Mouse (Mus musculus) heart, postnatal 4 days (tissue): Measurements from ENCODE around the gene Upb1. TPM values are rescaled to one million over a fixed set of nuclear protein-coding genes. Genes with fewer than 3 reads are reported as not detected.

ENCODE experiments used
- DNase-seq: peaks from one replicate; pipeline ENCODE4 v3.0.0; 2021
- total RNA-seq, 2 experiments: library from RNA; stranded (reverse); gene quantifications; 2 replicates each; pipeline ENCODE4 v1.2.3; 2021

Upb1 gene
- total RNA-seq, 2 experiments from 2014 or later, result 0.54 to 0.60 TPM

DNA sequence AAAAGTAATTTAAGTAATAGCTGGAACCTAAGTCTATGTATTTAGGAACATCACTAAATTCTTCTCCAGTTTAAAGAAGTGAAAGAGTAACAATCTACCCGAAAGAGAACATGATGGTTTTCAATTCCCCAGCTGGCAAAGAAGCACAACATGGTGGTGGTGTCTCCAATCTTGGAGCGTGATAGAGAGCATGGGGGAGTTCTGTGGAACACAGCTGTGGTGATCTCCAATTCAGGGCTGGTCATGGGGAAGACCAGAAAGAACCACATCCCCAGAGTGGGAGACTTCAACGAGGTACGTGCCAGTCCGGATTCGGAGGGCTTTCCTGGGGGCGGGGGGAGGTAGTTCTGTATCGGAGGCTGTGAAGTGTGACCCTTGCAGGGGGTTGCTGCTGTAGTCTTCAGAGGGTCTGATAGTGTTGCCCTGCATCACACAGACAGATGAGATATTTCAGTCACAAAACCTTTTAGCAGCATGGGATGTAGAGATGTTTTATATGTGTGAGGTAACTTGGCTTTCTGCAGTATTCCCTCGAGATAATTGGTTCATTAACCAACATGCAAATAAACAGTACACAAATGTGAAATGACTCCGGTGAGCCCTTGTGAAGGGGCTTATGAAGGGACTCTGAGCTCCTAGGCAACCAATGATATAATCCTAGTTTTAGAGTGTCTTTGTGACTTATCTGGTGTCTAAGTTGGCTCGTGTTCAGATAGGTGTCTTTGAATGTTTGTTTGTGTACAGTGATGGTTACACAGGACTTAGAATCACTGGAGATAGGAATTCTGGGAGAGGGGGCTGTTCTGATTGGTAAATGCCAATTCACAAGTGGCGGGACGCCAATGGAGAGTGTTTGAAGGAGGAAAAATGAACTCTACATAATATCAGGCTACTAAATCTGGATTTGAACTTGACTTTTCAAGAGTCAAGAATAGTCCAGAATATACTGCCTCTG is 27.4 kb downstream of the Upb1 start:
- DNase-seq, result no peak

DNA sequence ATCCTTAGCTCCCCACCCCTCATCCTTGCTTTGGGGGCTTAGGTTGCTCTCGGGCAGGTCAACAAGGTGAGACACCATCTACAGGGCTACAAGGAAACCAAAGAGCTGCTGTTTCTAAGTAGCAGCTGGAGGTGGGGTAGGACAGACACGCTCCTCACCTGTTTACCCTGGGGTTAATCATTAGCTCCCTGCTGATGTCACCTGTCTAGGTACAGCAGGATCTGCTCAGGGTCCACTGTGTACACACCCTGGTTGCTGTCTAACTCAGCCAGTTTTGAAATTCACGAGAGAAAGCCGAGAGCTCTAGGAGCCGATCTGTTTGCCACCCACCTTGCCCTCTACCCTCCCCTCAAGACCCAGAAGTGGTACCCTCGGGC is 28.1 kb downstream of the Upb1 start:
- DNase-seq, result no peak

DNA sequence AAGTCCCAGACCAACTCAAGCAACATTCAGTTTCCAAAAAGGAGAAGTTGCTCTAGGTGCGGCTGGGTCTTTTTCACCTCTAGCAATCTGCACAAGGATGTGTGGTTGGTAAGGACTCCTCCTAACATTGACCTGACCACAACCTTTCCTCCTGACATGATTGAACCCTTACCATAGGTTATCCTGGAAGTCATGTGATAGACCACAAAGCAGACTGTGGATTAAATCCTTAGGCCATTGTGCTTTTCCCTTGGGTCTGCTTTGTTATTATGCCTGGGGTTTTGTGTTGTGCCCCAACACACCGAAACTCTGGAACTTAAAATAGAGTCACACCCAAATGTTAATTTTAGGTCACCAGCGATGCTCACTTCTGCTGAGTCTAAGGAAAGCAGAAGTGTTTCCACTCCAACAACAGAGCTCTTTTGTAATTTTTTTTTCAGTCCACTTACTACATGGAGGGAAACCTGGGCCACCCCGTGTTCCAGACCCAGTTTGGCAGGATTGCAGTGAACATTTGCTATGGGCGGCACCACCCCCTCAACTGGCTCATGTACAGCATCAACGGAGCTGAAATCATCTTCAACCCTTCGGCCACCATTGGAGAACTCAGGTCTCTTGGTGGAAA is 28.7 kb downstream of the Upb1 start:
- DNase-seq, result no peak

DNA sequence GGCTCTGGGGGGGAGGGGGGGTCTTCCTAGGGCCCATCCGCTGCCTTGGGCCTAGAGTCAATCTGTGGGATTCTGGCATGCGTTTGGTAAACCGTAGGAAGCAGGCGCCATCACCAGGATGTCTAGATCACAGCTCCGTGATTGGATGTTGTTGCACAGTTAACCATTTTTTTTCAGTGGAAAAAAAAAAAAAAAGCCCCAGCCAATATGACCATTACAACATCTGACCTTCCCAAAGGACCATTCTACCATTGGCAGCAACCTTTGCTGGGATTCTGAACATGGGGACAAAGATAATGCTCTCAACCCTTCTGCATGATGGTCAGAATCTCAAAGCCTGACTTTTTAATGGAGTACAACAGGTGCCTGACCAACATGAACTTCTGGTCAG is 29.2 kb downstream of the Upb1 start:
- DNase-seq, result no peak

DNA sequence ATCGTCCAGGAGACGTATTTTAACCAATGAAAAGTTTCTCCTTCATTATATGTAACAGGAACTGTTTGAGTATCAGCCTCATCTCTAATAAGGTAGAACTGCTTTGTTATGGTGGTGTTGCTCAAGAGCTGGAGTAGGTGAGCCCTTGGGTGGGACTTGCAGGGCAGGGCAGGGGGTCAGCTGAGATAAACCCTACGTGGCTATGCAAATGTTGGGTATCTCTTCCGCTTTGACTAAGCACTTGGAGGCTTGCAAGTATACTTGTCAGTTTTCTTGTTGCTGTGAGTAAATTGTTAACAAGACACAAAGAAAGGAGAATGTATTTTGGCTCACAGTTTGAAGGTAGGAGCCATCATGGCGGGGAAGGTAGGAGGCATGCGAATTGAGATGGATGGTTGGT is 29.7 kb downstream of the Upb1 start:
- no peak for DNase-seq

DNA sequence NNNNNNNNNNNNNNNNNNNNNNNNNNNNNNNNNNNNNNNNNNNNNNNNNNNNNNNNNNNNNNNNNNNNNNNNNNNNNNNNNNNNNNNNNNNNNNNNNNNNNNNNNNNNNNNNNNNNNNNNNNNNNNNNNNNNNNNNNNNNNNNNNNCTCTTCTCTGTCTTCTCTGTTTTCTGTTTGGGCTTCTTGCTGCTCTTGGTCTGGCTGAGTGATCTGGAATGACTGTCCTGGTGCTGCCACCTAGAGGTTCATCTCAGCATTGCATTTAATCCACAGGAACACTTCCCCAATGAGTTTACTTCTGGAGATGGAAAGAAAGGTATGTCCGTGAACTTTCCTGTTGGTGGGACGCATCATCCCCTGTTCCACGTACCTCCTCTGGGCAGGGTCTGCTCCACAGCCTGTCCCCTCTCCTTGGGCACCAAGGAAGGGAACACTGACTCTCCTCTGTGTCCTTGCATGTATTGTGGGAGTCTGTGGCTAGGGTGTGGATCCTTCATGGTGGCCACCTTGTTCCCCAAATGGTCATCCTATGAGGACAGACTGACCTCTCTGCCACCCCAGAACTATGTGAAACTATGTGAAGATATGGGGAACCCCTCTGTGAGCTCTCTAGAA is 35.8 kb downstream of the Upb1 start:
- peak; percentile 92 for DNase-seq

DNA sequence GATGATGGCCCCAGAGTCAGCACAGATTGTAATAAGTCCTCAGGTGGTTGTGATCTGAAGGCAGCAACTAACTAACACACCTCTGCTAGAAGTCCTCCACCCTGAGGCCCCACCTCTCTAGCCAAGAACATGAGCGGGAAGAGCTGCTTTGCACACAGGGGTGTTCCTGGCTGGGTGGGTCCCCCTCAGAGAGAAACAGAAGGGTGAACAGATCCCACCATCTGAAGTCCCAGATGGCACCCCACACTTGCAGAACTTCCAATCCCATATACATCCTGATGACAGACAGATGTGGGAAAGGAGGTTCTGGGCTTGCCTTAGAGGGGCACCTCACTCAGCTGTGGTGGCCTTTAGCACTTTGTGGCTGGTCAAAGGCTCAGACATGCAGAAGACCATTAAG is 36.4 kb downstream of the Upb1 start:
- no peak for DNase-seq

DNA sequence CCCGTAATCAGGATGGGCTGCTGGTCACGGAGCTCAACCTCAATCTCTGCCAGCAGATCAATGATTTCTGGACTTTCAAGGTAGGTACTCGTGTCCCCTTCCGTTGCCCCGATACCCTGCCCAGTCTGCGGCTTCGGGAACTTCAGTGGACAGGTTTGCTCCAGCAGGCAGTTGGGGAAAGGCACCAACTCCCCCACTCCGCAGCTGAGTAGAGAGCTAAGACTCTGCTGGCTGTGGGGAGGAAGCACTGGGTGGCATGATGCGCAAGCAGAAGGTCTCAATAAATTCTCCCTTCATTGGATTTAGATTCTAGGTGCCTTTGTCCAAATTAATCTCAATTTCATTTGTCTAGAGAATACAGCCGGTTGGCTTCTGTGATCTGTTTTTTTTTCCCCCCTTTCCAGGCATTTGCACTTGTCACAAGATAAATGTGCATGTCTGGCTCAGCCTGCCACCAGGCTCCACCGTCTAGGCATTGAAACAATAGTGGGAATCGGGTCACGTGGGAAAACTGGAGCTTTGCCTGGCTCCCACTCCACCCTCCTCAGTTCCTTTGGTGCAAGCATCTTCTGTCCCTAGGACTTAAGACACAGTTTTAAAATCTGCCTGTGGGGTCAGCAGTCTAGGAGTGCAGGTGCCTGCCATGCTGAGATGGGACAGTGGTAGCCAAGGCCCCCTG is 37.4 kb downstream of the Upb1 start:
- DNase-seq, result peak; percentile 75

DNA sequence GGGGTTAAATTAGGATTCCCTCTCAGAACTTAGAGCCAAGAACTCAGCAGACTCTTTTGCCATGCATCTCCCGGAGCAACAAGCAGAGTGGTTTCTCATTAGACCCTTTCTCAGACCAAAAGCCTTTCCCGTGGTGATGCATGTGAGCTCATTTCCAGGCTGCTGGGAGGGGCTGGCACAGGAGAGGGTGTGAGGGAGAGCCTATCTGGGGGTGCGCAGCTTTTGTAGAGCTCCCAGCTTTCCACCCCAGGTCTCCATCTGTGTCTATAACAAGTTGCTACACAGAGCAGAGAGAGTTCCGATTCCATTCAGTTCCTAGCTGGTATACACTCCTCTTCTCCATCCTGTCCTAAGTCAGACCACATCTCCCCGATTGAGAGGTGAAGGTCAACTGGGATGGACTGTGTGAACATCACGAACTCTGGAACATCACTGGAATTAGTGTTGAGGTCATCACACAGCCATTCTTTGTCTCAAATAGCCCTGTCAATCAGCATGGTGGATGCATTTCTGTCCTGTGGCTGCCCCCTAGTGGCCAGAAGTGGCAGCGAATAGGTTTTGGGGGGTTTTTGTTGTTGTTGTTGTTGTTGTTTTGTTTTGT is 38.4 kb downstream of the Upb1 start:
- peak; percentile 67 for DNase-seq

DNA sequence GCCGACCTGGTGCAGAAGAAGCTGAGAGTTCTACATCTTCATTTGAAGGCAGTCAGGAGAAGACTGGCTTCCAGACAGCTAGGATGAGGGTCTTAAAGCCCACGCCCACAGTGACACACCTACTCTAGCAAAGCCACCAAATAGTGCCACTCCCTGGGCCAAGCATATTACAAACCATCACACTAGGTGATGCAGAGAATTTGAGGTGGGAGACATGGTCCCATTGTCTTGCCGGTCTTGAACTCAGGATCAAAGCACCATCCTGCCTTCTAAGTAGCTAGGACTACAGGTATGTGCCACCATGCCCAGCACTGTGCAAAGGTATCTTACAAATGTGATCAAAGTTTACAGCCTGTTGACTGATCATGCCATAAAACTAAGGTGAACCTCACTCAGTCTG is 39.8 kb downstream of the Upb1 start:
- DNase-seq, result no peak

DNA sequence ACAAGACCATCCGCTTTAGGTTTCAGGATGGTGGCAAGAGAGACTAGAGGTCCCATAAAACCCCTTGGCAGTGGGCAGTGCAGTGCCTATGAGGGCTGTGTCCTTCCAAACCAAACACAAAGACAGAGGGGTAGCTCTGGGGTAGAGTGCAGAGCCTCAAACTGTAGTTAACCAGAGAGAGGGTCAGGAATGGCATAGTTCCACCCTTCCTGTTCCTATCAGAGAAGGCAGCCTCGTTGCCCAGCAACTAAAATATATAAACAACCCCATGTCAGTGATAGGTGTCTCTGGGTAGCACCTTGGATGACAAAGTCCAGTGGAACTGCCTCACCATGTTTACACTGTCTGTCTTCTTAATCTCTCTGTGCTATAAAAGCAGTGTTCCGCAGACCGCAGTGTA is 40.9 kb downstream of the Upb1 start:
- DNase-seq, result no peak

DNA sequence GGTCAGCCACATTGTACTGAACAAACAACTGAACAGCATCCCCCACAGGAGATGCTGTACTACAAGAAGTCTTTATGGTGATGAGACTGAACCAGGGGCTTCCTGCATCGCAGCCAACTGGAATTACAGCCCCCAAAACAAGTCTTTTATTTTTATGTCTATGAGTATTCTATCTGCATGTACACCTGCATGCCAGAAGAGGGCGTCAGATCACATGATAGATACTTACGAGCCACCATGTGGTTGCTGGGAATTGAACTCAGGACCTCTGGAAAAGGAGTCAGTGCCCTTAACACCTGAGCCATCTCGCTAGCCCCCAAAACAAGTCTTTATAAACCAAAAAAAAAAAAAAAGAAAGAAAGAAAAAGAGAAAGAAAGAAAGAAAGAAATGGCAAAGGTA is 42.1 kb downstream of the Upb1 start:
- DNase-seq, result no peak

DNA sequence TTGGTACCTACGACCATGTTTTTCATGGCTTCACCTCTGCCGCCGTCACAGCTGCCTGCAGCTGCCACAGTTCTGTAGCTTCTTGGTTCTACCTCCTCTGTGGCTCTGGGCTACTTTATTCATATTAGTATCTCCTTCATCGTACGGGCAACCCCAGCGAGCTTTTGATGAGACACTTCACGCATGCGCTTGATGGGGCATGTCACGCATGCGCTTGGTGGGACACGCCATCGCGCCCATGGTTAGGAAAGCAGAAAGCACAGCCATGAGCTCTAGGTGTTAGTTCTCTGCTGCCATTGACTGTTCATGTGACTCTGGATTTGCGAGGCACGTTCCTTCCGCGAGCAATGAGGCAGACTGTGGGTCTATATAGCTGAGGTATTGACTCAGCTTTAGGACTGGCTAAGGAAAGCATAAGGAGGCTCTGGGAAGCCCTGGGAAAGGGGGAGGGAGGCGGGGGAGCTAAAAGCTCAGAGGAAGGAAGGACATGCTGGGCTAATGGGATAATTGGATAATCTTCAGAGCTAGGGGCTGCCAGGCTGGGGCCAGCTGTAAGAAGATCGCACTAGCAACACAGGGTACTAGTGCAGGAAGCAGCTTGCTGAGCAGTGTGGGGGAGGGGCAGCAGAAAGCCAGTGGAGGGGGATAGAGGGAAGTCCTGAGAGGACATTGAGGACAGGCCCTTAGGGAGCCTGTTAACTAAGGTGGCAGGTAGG is 43.4 kb downstream of the Upb1 start:
- DNase-seq, result peak; percentile 47

DNA sequence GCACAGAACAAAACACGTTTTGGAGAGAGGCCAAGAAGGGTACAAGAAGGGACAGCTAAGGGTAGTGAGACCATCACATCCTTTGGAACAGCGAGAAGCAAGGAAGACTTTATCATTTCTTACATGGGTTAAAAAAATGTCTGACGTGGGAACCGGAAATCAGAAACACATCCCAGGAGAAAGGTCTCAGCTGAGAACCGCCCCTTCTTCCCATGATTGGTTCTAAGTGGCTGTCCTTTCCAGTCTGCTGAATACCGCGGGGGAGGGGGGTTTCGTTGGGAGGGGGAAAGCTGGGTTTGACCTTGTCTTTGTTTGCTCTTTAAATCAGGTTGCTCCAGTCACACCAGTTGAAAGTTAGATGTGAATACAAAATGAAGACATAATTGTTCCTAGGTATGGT is 44.1 kb downstream of the Upb1 start:
- no peak for DNase-seq

DNA sequence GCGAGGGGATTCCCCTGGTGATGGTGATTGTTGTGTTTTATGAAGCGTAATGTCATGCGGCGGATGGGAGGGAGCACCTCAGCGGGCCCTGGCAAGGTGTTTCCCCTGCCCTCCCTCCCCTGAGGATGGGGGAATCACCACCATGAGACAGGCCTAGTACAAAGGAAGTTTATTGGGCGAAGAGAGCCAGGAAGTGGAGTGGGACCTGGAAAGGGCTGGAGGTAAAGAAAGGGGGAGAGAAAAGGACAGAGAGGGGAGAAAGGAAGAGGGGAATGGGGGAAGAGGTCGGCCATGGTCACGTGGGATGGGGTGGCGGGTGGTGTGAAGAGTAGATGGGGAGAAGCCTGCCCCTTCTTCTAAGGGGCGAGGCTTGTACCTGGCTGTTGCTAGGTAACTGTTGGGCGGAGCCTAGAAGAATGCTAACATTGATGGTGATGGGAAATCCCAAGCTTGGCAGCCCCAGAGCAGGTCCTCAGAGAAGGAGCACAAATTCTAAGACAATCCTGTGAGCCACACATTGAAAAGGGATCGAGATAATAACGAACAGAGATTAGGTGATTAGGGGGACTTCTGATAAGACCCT is 45.7 kb downstream of the Upb1 start:
- peak; percentile 39 for DNase-seq

DNA sequence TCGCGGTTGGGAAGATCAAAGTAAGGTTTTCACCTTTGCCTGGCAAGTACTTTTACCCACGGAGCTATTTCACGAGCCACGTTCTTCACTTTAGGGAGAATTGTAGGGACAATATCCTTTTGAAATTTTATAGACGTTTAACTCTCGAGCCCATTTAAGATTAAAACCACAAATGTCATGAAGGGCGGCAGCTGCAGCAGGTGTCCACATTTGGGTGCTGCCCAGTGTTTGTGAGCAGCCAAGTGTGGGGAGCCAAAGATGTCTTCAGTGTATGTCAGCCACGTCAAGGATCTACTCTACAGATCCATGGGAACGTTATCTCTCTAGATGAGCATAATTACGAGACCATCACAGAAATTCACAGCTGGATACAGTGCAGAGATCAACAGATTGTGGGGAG is 46.6 kb downstream of the Upb1 start:
- DNase-seq, result no peak

DNA sequence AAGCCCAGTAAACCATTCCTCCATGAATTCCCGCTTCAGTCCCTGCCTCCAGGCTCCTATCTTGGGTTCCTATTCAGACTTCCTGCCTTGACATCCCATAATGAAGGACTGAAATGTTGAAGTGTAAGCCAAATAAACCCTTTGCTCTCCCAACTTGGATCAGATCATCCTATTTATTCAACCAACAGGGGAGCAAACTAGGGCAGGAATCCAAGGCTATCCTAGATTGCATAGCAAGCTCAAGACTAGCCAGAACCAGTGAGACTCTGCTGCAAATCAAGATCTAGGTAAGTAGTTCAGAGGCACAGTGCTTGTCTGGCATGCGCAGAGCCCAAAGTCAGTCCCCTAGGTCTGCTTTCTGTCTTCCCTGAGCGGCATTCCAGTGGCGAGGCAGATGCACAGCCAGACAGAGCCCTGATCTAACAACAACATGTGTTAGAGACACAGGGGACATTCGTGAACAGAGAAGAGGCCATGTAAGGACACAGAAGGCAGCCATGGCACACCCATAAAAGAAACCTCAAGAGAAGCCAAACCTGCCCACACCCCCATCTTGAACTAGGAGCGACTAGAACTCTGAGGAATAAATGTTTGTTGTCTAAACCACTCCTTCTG is 48.0 kb downstream of the Upb1 start:
- DNase-seq, result no peak

DNA sequence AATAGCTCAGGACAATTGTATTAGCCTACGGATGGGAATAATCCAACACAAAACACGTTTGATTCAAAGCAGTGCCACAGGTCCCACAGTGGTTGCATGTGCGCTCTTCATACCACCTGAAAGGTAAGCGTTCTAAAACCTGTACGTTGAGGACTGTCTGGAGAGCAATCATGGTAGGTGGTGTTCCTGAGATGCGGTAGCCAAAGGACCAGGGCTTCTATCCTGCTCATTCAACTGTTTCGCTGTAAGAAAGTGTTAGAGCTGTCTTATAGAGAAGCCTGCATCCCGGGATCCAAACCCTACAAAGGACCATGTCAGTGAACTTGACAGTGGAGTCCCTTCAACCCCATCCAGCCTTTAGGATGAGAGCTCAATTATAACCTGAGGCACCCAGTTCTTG is 49.4 kb downstream of the Upb1 start:
- DNase-seq, result no peak

DNA sequence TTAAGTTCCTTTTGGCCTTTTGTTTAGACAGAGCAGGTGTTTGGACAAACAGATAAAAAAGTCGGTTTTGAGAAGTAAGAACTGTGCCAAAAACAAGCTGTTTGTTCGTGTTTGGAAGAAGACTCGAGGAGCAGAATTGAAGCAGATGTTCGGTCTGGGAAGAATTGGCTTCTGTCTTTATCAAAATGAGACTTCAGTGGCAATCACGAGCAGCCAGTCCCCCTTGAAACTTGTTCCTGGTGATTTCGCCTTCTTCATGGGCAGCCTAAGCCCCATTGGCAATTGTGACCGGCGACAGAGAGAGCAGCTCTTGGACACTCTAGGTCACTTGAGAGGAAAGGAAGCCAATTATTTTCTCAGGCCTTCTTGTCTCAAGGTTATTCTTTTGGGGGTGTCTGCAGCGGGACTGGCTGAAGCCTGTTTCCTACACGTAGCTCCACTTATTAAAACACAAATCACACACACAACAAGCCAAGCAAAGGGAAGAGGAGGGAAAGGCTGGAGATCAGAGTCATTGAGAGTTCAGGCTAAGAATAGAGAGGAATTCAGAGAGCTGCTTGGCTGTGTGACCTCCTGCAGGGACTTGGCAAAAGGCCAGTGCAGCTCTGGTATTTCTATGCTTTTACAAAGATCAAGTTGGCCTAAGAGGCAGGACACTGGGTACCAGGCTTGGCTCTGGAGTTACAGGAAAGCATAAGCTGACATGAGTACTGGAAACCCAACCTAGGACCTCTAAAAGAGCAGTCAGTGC is 50.3 kb downstream of the Upb1 start:
- peak; percentile 79 for DNase-seq

DNA sequence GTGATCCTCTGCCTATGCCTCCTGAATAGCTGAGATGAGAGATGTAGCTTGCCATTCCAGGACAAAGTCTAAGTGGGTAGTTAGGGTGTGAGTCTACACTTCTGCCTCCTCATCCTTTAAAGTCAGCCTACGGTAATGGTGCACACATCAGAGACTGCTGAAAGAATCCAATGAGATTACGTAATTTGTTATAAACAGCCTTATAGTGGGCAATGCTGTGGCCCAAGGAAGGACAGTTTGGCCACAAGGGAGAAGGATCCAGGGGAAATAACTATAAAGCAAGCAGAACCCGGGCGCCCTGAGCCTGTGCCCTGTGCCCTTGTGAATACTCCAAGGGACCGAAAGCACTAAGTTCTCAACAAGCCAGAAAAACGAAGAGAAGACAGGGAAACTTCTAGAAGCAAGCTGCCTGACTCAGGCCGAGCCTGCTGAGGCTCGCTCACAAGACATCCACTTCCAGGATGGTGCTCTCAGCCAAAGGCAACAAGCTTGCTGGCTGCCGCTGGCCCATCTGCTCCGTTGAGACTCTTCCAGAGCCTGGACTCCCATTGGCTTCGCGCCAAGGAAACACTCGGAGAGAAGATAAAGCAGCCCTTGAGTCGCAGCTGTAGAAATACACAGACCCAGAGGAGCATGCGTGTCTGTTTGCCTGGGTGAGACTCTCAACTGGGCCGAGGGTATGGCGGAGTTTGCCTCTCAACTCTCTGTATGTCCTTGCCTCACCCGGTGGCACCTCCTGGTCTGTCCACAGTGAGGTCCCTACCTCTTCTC is 55.3 kb downstream of the Upb1 start:
- DNase-seq, result peak; percentile 35
